Mouse (Mus musculus): ENCODE measurements around the gene Snrpb2.

DNA sequence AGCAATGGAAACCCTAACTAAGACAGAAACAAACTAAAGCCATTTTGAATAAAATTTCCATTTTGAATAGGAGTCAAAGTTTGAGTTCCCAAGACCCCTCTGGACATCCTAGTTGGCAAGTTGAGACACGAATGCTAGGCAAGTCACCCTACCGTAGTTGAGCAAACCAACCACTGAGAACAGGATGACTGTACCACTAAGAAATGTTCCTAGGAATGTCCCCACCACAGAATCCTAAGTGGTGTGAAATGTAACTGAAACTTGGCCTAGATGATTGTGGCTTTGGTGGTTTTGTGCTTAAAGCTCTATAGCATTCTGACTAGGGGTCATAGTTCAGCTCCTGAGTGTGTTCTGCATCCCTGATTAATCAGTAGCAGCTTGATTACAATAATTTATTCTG, 39.5 kb upstream of the Snrpb2 start:
- TF ChIP-seq CTCF (conservative IDR thresholded peaks at IDR 0.05; ENCODE audit: low read length) (no peak), NANOG (IDR thresholded peaks at IDR 0.05; ENCODE audit: borderline replicate concordance, low read length) (no peak)
